Mouse (Mus musculus) Patski (cell line): Measurements from ENCODE around the gene Armh3. TPM values are rescaled to one million over a fixed set of nuclear protein-coding genes. Genes with fewer than 3 reads are reported as not detected.

Experiments
- ATAC-seq: fragments of 100-300 bp; one replicate; pipeline ENCODE4 v1.8.0; 2021
- CTCF ChIA-PET: fragments of 350-600 bp; sonication (Branson Sonifier 250); formaldehyde crosslinking; loops from one replicate; lab custom pipeline; 2022; ENCODE audit warnings: inconsistent platforms; lab: Charles Lee
- POLR2A ChIA-PET: fragments of 350-600 bp; sonication (Branson Sonifier 250); formaldehyde crosslinking; loops from one replicate; lab custom pipeline; 2022; ENCODE audit warnings: antibody characterized with exemption, inconsistent platforms; lab: Charles Lee
- DNase-seq: peaks from one replicate; pipeline ENCODE4 v3.0.0-alpha.2; 2011; ENCODE audit warnings: low read depth, low spot score
- H3K27me3 ChIP-seq: fragments of 371-371 bp; one replicate; pipeline ENCODE4 v1.5.1; 2021
- CTCF ChIP-seq: fragments of 100-300 bp; IDR thresholded peaks from one replicate; pipeline ENCODE4 v1.5.1; 2021
- in situ Hi-C: fragments of 300-500 bp; cut with MboI; formaldehyde crosslinking; loops from 3 replicates; pipeline ENCODE4 v1.11.1; 2018; ENCODE audit warnings: low pct_unique_long_range_greater_than_20kb, mixed read lengths
- polyA plus RNA-seq: library from polyadenylated mRNA; unstranded; gene quantifications from one replicate; pipeline ENCODE4 v1.2.3, GENCODE M21; 2021

Armh3 gene
- polyA plus RNA-seq, 1 experiment from 2014 or later, result 18.4 TPM

DNA sequence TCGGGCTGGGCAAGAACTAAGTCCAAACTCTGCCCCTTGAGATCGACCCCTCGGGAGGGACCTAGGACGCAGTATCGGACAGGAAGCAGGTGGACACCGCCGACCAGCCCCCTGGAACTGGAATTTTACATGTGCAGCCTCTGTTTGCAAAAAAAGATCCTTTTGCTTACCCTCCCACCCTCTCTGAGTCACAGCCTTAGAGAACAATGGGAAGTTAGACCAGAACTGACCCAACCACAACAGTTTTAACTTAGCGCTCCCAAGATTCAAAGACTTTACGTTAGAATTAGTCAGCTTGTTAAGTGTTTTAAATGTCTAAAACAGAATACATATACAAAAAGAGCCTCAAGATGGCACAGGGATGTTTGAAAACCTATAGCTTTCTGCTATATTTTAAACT is 51.7 kb downstream of the Armh3 start:
- CTCF ChIA-PET, result interaction anchor here (1.3 to 1.8 kb wide), 3 partner anchors 13 to 119 kb away, joined by 3 to 7 read pairs (median 6); no protein-coding TSS in a partner anchor
- in situ Hi-C loops, result no loop called here
- POLR2A ChIA-PET, result no interaction called here
- no peak for TF ChIP-seq CTCF
- no peak for DNase-seq
- ATAC-seq, result no peak
- H3K27me3 ChIP-seq, result no peaks in the 10 kb centered on the region

DNA sequence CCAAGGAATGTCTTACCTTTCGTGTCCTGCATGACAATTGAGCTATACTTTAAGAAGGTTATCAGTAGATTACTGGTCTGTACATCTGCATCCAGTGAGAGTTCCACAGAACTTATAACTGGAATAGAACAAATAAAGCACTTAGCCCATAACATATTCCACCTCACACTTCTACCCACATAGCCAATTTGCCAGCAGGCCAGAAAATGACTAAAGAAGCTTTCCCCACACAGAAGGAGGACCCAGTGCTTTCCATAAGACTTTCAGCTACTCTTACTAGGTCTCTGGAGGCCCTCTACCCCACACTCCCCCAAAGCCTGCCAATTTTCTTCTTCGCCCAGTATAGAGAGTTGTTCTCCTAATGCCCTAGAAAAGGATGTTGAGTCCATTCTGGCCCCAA is 52.3 kb downstream of the Armh3 start:
- DNase-seq (no peak), ATAC-seq (no peak)
- in situ Hi-C loops, result no loop called here
- TF ChIP-seq CTCF, result no peak
- POLR2A ChIA-PET, result interaction anchor here (0.5 to 0.9 kb wide), 2 partner anchors 16 to 114 kb away, joined by 3 read pairs; no protein-coding TSS in a partner anchor
- CTCF ChIA-PET, result interaction anchor here (1.3 to 1.8 kb wide), 3 partner anchors 14 to 119 kb away, joined by 3 to 7 read pairs (median 6); no protein-coding TSS in a partner anchor
- no peaks in the 10 kb centered on the region for H3K27me3 ChIP-seq

DNA sequence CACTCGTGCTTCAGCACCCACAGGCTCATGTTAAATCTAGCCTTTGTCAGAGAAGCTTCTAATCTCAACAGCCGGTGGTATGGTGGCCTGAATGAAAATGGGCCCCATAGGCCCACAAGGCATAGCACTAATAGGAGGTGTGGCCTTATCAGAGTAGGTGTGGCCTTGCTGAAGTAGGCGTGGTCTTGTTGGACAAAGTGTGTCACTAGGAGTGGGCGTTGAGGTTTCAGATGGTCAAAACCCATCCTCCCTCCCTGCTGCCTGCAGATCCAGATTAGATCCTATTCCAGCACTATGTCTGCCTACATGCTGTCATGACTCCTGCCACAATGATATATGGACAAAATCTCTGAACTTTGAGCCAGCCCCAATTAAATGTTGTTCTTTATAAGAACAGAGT is 54.5 kb downstream of the Armh3 start:
- TF ChIP-seq CTCF, result no peak
- no peaks in the 10 kb centered on the region for H3K27me3 ChIP-seq
- in situ Hi-C loops, result no loop called here
- ChIA-PET CTCF (interaction anchor here (0.9 kb wide), 1 partner anchor 14 kb away, joined by 3 read pairs; no protein-coding TSS in a partner anchor), POLR2A (no interaction called here)
- ATAC-seq (no peak), DNase-seq (no peak)

DNA sequence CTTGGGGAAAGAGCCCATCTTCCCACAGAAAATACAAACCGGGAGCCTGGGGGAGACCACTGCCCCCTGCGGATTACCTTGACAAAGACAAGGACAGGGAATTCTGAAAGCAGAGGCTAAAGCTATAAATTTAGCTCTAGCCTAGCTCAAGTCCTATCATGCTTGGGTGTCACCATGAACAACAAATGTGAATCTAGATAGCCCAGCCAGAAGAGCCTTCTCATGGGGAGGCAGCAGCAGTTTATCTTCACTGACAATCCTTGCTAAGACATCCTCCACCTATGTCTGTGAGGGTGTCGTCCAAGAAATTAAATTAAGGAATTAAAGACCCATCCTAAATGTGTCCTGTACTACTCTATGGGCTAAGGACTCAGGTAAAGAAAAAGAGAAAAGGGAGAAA is 60.2 kb downstream of the Armh3 start:
- in situ Hi-C loops, result no loop called here
- ChIA-PET POLR2A (no interaction called here), CTCF (interaction anchor here (0.9 kb wide), 1 partner anchor 14 kb away, joined by 3 read pairs; no protein-coding TSS in a partner anchor)
- ATAC-seq, result no peak
- no peak for TF ChIP-seq CTCF
- no peaks in the 10 kb centered on the region for H3K27me3 ChIP-seq
- DNase-seq, result no peak

DNA sequence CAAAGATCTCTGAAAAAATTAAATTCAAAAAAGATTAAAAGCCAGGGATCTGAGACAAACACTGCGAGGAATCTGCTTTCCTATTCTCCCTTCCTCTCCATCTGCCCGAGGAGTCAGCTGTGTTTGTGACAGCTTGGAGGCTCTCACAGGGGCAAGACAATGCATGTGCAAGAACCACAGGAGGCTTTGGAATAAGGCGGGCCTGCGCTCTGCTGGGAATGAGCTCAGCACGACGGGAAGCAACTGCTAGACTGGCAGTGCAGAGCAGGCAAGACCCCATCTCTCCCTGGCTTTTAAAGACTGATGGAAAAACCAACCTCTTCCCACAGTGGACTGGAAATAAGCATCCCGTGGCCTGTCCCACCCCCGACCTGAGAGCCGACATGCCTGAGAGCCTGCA is 60.8 kb downstream of the Armh3 start:
- POLR2A ChIA-PET, result no interaction called here
- ATAC-seq, result no peak
- H3K27me3 ChIP-seq, result no peaks in the 10 kb centered on the region
- no peak for TF ChIP-seq CTCF
- in situ Hi-C loops, result no loop called here
- CTCF ChIA-PET, result no interaction called here
- DNase-seq, result no peak

DNA sequence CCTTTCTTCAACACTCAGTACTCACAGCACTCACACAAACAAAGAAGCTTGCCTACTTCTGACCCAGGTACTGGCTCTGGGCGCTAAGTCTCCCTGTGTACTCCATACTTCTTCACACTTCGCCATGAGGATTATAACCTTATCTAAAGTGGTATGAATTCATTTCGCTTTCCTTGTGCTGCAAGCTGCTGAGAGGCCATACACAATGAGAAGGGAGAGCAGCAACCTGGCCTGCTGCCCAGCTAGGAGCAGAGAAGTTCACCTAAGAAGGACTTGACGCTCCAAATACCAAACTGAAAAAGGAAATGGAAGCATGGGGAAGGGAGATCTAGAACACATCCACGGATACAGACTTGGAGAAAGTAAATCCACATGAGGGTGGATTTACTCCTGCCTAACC is 71.1 kb downstream of the Armh3 start:
- ChIA-PET CTCF (no interaction called here), POLR2A (interaction anchor here (0.6 kb wide), 1 partner anchor 9 kb away, joined by 3 read pairs; no protein-coding TSS in a partner anchor)
- TF ChIP-seq CTCF, result no peak
- ATAC-seq, result no peak
- no peak for DNase-seq
- no peaks in the 10 kb centered on the region for H3K27me3 ChIP-seq
- in situ Hi-C loops, result no loop called here

DNA sequence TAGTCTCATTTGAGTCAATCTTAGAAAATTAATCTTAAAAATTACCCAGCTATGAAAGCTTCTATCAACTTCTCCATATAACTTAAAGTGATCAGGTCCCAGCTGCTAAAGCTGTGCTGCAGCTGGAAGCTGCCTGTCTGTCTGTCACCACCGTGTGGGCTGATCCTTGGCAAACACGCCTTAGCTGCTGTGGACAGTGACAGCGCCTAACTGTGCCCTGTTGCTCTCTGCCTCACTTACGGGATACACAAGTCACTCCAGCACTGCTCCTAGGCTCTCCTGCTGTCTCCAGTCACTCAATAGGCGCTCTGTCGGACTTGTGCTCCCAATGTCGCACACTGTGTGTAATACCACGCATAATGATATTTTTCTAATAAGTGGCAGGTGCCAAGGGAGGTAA is 71.9 kb downstream of the Armh3 start:
- in situ Hi-C loops, result no loop called here
- no peak for DNase-seq
- ChIA-PET CTCF (interaction anchor here (1.5 kb wide), 1 partner anchor 27 kb away, joined by 3 read pairs; no protein-coding TSS in a partner anchor), POLR2A (no interaction called here)
- no peaks in the 10 kb centered on the region for H3K27me3 ChIP-seq
- ATAC-seq, result no peak
- no peak for TF ChIP-seq CTCF

DNA sequence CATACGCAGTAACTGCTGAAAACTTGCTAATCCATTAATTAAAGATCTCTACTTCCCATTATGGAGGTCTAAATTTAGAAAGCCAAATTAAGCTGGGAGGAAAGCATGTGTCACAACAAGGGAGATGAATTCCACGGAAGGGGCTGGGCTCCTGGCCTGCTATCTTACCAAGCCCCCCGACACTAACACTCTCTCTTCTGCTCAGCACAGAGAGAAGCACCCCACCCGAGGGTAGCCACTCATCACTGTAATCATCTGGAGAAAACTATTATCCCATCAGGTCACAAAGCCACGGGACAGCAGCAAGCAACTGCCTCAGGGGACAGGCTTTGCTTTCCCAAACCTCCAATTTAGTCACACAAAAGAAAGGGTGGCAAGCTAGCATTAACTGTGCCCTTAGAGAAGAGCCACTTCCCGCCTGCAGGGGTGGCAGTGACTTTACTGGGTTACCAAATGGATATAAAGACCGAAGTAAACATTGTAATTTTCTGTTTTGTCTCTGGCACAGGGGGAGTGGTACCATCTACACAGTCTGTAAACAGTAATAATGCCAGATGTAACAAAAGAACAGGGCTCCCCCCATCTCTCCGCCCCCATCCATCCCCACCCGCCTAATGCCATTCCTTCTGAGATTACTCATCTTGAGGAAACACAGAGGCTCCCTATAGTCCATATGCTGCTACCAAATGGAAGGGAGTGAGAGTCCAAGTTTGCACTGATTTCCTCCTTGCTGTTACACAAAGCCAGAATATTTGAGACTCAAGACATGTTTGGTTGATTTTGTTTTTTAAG is 77.8 kb downstream of the Armh3 start:
- ATAC-seq, result no peak
- no peak for DNase-seq
- in situ Hi-C loops, result no loop called here
- POLR2A ChIA-PET, result no interaction called here
- no peak for TF ChIP-seq CTCF
- CTCF ChIA-PET, result no interaction called here
- no peaks in the 10 kb centered on the region for H3K27me3 ChIP-seq

DNA sequence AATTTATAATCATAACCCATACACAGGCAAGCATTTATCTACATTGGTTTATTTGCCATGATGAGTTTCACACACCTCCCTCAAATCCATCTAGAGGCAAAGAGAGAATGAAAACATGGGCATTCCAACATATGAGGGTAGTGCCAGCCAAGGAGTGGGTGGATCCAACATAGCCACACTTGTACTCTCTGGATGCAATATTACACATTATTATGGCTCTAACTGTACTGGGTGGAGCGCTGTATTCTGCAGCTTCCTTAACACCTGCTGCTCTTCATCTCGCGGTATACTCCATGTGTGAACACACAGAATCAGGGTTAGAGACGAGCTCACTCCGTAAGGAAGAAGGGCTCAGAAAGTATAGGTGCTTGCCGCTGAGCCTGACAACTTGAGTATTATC is 79.9 kb downstream of the Armh3 start:
- in situ Hi-C loops, result no loop called here
- ATAC-seq (no peak), DNase-seq (no peak)
- no peaks in the 10 kb centered on the region for H3K27me3 ChIP-seq
- ChIA-PET CTCF (no interaction called here), POLR2A (interaction anchor here (0.7 kb wide), 1 partner anchor 9 kb away, joined by 3 read pairs; no protein-coding TSS in a partner anchor)
- no peak for TF ChIP-seq CTCF

DNA sequence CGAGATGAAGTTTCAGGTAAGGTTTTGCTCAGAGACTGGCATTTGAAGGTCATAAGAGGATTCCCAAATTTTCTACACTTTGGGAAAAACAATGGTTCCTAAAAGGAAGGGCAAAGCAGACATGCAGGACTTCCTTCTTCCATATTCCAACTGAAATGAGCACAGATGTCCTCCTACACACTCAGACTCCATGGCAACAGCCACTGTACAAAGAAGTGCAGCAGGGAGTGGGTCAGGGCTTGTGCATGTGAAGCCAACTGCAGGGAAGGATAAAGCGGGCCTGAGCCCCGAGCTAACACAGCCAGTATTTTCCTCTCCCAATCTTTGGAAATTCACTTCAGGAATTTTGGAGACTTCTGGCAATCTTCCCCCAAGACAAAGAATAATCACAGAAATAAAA is 80.4 kb downstream of the Armh3 start:
- H3K27me3 ChIP-seq, result no peaks in the 10 kb centered on the region
- POLR2A ChIA-PET, result interaction anchor here (0.7 kb wide), 1 partner anchor 9 kb away, joined by 3 read pairs; no protein-coding TSS in a partner anchor
- DNase-seq (no peak), ATAC-seq (no peak)
- in situ Hi-C loops, result no loop called here
- no peak for TF ChIP-seq CTCF
- CTCF ChIA-PET, result interaction anchor here (0.8 kb wide), 1 partner anchor 9 kb away, joined by 3 read pairs; no protein-coding TSS in a partner anchor

DNA sequence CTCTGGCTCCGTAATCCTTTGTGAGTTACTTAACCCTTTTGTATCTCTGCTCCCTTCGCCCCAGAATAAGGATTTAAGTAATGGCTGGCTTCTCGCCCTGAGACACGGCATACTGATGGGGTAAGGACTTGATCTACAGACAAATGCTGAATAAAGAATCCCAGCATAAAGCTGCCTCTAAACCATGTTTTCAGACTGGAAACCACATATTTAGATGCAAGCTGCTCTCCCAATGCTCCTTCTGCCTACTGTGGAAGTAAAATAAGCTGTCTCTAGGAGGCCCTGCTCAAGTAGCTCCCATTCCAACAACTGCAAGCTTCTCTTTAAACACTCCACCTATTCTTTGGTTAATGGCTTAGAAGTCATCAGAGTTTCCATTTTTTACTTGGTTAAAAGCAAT is 81.8 kb downstream of the Armh3 start:
- in situ Hi-C loops, result no loop called here
- DNase-seq (no peak), ATAC-seq (no peak)
- no peaks in the 10 kb centered on the region for H3K27me3 ChIP-seq
- ChIA-PET CTCF (interaction anchor here (1.3 kb wide), 1 partner anchor 37 kb away, joined by 4 read pairs; no protein-coding TSS in a partner anchor), POLR2A (no interaction called here)
- TF ChIP-seq CTCF, result no peak
